In the genomic region with DNA sequence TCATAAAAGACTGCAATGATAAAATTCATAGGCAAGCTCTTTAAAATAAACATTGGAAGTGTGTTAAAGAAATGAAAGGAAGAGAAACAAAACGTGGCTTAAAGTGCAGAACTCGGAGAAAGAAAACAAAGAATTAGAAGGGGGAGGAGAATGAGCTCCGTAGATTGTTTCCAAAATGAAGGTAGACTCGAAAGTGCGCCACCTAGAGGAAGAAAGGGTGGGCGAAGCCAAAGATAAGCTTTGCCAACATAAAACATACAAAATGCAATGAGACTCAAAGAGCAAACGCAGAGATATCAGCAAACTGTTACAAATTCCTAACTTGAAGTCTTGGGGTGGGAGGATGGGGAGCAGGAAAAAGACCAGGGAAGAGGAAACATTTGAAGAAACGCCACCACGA, we compare ENCODE assay signal across 8 mouse cellular contexts. TPM values are rescaled to one million over a fixed set of nuclear protein-coding genes. Genes with fewer than 3 reads are reported as not detected.
DNase-seq lines count a peak whose midpoint lies in the region; ATAC-seq and TF ChIP-seq lines count a peak whose summit lies in the region.

No protein-coding gene starts in this region.

- H3K4me1 ChIP-seq in forebrain, postnatal 0 days (ENCODE audit: insufficient read depth): no peaks in the 10 kb centered on the region
- H3K4me1 ChIP-seq in forebrain, embryonic 12.5 days: no peaks in the 10 kb centered on the region
- peaks cover 13% of the 10 kb centered on the region for H3K4me1 ChIP-seq in liver, embryonic 12.5 days

- peak; percentile 39 for DNase-seq in forebrain, postnatal 0 days
- DNase-seq in liver (peak; percentile 38), WW6 (ENCODE audit: low read depth, low spot score) (peak; percentile 11)
- peak; percentile 26 for DNase-seq in forelimb bud, embryonic 11.5 days (ENCODE audit: low read depth, low spot score)
- peak; percentile 32 for DNase-seq in testis, postnatal 14 days (ENCODE audit: low spot score)
- no peak for DNase-seq in neural tube, embryonic 10.5 days (ENCODE audit: extremely low spot score, low spot score)

- H3K4me2 ChIP-seq in forebrain, postnatal 0 days (ENCODE audit: low read depth): no peak overlapping the region
- H3K4me2 ChIP-seq in forebrain, embryonic 12.5 days: no peak overlapping the region
- H3K4me2 ChIP-seq in liver, embryonic 12.5 days: no peak overlapping the region

- WGBS in forebrain, postnatal 0 days: 37% methylated on average over 9 of the region's 9 CpGs
- WGBS in forebrain, embryonic 12.5 days: 39% methylated on average over 9 of the region's 9 CpGs
- WGBS in liver, embryonic 12.5 days (ENCODE audit: insufficient replicate concordance): 32% methylated on average over 9 of the region's 9 CpGs

- H3K9ac ChIP-seq in forebrain, postnatal 0 days: no peak overlapping the region
- H3K9ac ChIP-seq in forebrain, embryonic 12.5 days: no peak overlapping the region
- no peak overlapping the region for H3K9ac ChIP-seq in liver, embryonic 12.5 days

- no peak overlapping the region for H3K27ac ChIP-seq in forebrain, postnatal 0 days (ENCODE audit: low read depth, low read length)
- no peak overlapping the region for H3K27ac ChIP-seq in forebrain, embryonic 12.5 days
- H3K27ac ChIP-seq in liver, embryonic 12.5 days: no peak overlapping the region

- H3K9me3 ChIP-seq in forebrain, postnatal 0 days (ENCODE audit: low read length): no peaks in the 10 kb centered on the region
- H3K9me3 ChIP-seq in forebrain, embryonic 12.5 days: no peaks in the 10 kb centered on the region
- no peaks in the 10 kb centered on the region for H3K9me3 ChIP-seq in liver, embryonic 12.5 days (replicated peaks)

- TF ChIP-seq CTCF in forebrain, postnatal 0 days (IDR thresholded peaks at IDR 0.05; ENCODE audit: low read depth): peak; percentile 58

- no peaks in the 10 kb centered on the region for H3K27me3 ChIP-seq in forebrain, postnatal 0 days (ENCODE audit: insufficient read depth, low read length)
- H3K27me3 ChIP-seq in forebrain, embryonic 12.5 days: no peaks in the 10 kb centered on the region
- H3K27me3 ChIP-seq in liver, embryonic 12.5 days (replicated peaks): no peaks in the 10 kb centered on the region

- no peak overlapping the region for H3K4me3 ChIP-seq in forebrain, postnatal 0 days (ENCODE audit: low read depth, low read length)
- H3K4me3 ChIP-seq in forebrain, embryonic 12.5 days (replicated peaks): no peak overlapping the region
- H3K4me3 ChIP-seq in liver, embryonic 12.5 days: no peak overlapping the region

- no peak for ATAC-seq in forebrain, postnatal 0 days
- no peak for ATAC-seq in forebrain, embryonic 12.5 days (ENCODE audit: low FRiP score)
- ATAC-seq in liver, embryonic 12.5 days: no peak

- H3K36me3 ChIP-seq in forebrain, postnatal 0 days (ENCODE audit: insufficient read depth): no peaks in the 10 kb centered on the region
- no peaks in the 10 kb centered on the region for H3K36me3 ChIP-seq in forebrain, embryonic 12.5 days (replicated peaks)
- no peaks in the 10 kb centered on the region for H3K36me3 ChIP-seq in liver, embryonic 12.5 days

RNA-seq across cellular contexts. Expression of a gene that starts 57.2 kb away (rescaled TPM):
- 33.2 and 34.0 TPM in 2 replicates for total RNA-seq in forebrain, postnatal 0 days (2014; rRNA removed)
- 18.8 and 29.5 TPM in 2 replicates for polyA plus RNA-seq in forebrain, postnatal 0 days (2015; fragmentation: Nextera tagmentation; extraction: Ambion mirVana)
- 2.9 and 3.4 TPM in 2 replicates for polyA plus RNA-seq in forebrain, embryonic 12.5 days (2016; fragmentation: Nextera tagmentation; extraction: Ambion mirVana)
- polyA plus RNA-seq in liver, embryonic 12.5 days (2016; fragmentation: Nextera tagmentation; extraction: Ambion mirVana): 0.93 and 1.3 TPM in 2 replicates
